In genomic region chr7:118979708-118980107, GRCm38 (mm10) we compare ENCODE assay signal across 17 mouse cellular contexts. TPM values are rescaled to one million over a fixed set of nuclear protein-coding genes. Genes with fewer than 3 reads are reported as not detected.
DNase-seq lines count a peak whose midpoint lies in the region; ATAC-seq and TF ChIP-seq lines count a peak whose summit lies in the region.
"Had no signal": no experiment of that assay in that cellular context is flagged by ENCODE, and none has a peak within 500 bp of the region (broad histone marks: within the 10 kb centered on the region; RNA-seq: fewer than 3 reads in every experiment).

No protein-coding gene starts in this region.

- peaks cover 20% of the 10 kb centered on the region for H3K4me1 ChIP-seq in heart, embryonic 10.5 days
- 0 out of 2 replicates have a peak, but pooled peaks cover 5% of the 10 kb centered on the region for H3K4me1 ChIP-seq in kidney, embryonic 14.5 days (ENCODE audit: control insufficient read depth, insufficient read depth, low read length)
- H3K4me1 ChIP-seq: intestine, embryonic 15.5 days; liver, embryonic 15.5 days had no signal

- H3K9me3 ChIP-seq in heart, embryonic 10.5 days, result no peaks in the 10 kb centered on the region
- no peaks in the 10 kb centered on the region for H3K9me3 ChIP-seq in kidney, embryonic 14.5 days (ENCODE audit: control insufficient read depth, low read length)
- H3K9me3 ChIP-seq: forebrain, embryonic 12.5 days; G1E; hindbrain, embryonic 13.5 days; intestine, embryonic 15.5 days; liver, embryonic 15.5 days had no signal

- H3K27ac ChIP-seq in heart, embryonic 10.5 days, result no peak overlapping the region
- no peak overlapping the region for H3K27ac ChIP-seq in kidney, embryonic 14.5 days (ENCODE audit: low read depth, low read length)
- H3K27ac ChIP-seq: forebrain, embryonic 12.5 days; hindbrain, embryonic 13.5 days; intestine, embryonic 15.5 days; liver, embryonic 15.5 days had no signal

- no peak for ATAC-seq in kidney, embryonic 14.5 days (ENCODE audit: low FRiP score, low TSS enrichment)
- ATAC-seq: intestine, embryonic 15.5 days; midbrain, embryonic 16.5 days had no signal

- 78% methylated on average over 9 of the region's 9 CpGs for WGBS in heart, embryonic 10.5 days
- WGBS in kidney, embryonic 14.5 days, result 88% methylated on average over 9 of the region's 9 CpGs

- no peak for TF ChIP-seq CTCF in brain, embryonic 14.5 days (IDR thresholded peaks at IDR 0.05; ENCODE audit: borderline replicate concordance, extremely low read depth, insufficient read depth, insufficient read length)

- no peak for TF ChIP-seq POLR2A in brain, embryonic 14.5 days (IDR thresholded peaks at IDR 0.05; ENCODE audit: borderline replicate concordance, extremely low read depth, insufficient read depth, insufficient read length, poor library complexity, severe bottlenecking)

- H3K4me3 ChIP-seq in heart, embryonic 10.5 days, result no peak overlapping the region
- H3K4me3 ChIP-seq in kidney, embryonic 14.5 days (ENCODE audit: low read length), result no peak overlapping the region
- H3K4me3 ChIP-seq: forebrain, embryonic 12.5 days; hindbrain, embryonic 13.5 days; intestine, embryonic 15.5 days; left cerebral cortex, adult 2 months; liver, embryonic 15.5 days had no signal

- H3K4me2 ChIP-seq in kidney, embryonic 14.5 days (replicated peaks; ENCODE audit: low read depth, low read length), result no peak overlapping the region
- H3K4me2 ChIP-seq: forebrain, embryonic 12.5 days; hindbrain, embryonic 13.5 days; intestine, embryonic 15.5 days; liver, embryonic 15.5 days had no signal

- 0 out of 2 replicates have a peak, but pooled peaks cover 5% of the 10 kb centered on the region for H3K27me3 ChIP-seq in heart, embryonic 10.5 days (ENCODE audit: insufficient read depth, poor library complexity, severe bottlenecking)
- no peaks in the 10 kb centered on the region for H3K27me3 ChIP-seq in kidney, embryonic 14.5 days (ENCODE audit: control insufficient read depth, insufficient read depth, low read length)
- H3K27me3 ChIP-seq: forebrain, embryonic 12.5 days; hindbrain, embryonic 13.5 days; intestine, embryonic 15.5 days; liver, embryonic 15.5 days had no signal

- no peak overlapping the region for H3K9ac ChIP-seq in kidney, embryonic 14.5 days (ENCODE audit: low read depth, low read length)
- H3K9ac ChIP-seq: forebrain, embryonic 12.5 days; hindbrain, embryonic 13.5 days; intestine, embryonic 15.5 days; liver, embryonic 15.5 days had no signal

- peak; percentile 87 for DNase-seq in heart, adult 11 months
- no peak for DNase-seq in heart, embryonic 10.5 days (ENCODE audit: low spot score)
- DNase-seq in brain, embryonic 14.5 days (ENCODE audit: low read depth), result peak; percentile 50
- peak; percentile 82 to 87 for DNase-seq in cerebellum, adult 18-20 months
- DNase-seq in cerebellum, postnatal 36 days, result peak; percentile 82 to 87
- DNase-seq in lung, postnatal 10 days, result no peak
- no peak for DNase-seq in spleen, postnatal 10 days (ENCODE audit: low spot score in 2 of 2)
- DNase-seq: heart, postnatal 10 days; lung, postnatal 14 days had no signal

- H3K36me3 ChIP-seq in heart, embryonic 10.5 days, result peaks cover 15% of the 10 kb centered on the region; the same call in 1 of the 2 replicates
- peaks cover 21% of the 10 kb centered on the region; the same call in 1 of the 2 replicates for H3K36me3 ChIP-seq in kidney, embryonic 14.5 days (ENCODE audit: control insufficient read depth, insufficient read depth, low read length)
- H3K36me3 ChIP-seq: G1E; intestine, embryonic 15.5 days; liver, embryonic 15.5 days had no signal

RNA-seq across cellular contexts. Expression of gene Gprc5b, which starts 15.3 kb away (rescaled TPM):
- 2.8 and 3.0 TPM in 2 replicates for polyA plus RNA-seq in heart, embryonic 10.5 days (2016; fragmentation: Nextera tagmentation; extraction: Ambion mirVana)
- 25.0 and 28.2 TPM in 2 replicates for polyA plus RNA-seq in brain, embryonic 14.5 days (2012; rRNA removed)
- polyA plus RNA-seq in kidney, embryonic 14.5 days (2014; fragmentation: Nextera tagmentation; extraction: Ambion mirVana), result 6.4 and 8.0 TPM in 2 replicates
- polyA plus RNA-seq: G1E had no signal

Comparison
In these comparisons a context has a peak if more than half of its experiments do, and no peak if none do; other contexts are left out.
1. DNase-seq: peak in heart, adult 11 months (single experiment), brain, embryonic 14.5 days (single experiment), cerebellum, adult 18-20 months (2 of 2) and cerebellum, postnatal 36 days (2 of 2); none in heart, embryonic 10.5 days (single experiment), lung, postnatal 10 days (single experiment) and spleen, postnatal 10 days (0 of 2).